Mouse (Mus musculus): ENCODE data around the gene Susd6. TPM values are rescaled to one million over a fixed set of nuclear protein-coding genes. Genes with fewer than 3 reads are reported as not detected.

The Susd6 gene
- total RNA-seq, 1 experiment, result 49.5 TPM

DNA sequence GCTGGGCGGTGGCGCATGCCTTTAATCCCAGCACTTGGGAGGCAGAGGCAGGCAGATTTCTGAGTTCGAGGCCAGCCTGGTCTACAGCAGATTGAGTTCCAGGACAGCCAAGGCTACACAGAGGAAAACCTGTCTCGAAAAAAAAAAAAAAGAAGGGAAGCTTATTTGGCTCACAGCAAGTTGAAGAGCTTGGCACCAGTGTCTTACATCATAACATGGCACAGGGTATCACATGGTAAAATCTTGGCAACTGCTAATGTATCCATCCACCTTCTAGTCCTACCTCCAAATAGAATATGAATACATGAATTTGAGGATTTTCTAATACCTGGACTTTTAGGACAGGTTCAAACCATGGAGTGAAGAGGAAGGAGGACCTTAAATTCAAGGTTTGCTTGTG lies 4.2 kb downstream of the Susd6 start:
- no peaks in the 10 kb centered on the region for H3K9me3 ChIP-seq (ENCODE audit: control insufficient read depth, insufficient read depth, low read depth, low read length)
- no peak overlapping the region for H3K27ac ChIP-seq (ENCODE audit: insufficient read depth, low read depth, low read length, poor library complexity, severe bottlenecking)
- H3K4me3 ChIP-seq (ENCODE audit: insufficient read depth in 1 of 2, low read depth in 1 of 2, low read length in 2 of 2, poor library complexity in 1 of 2, severe bottlenecking in 1 of 2), result no peak overlapping the region
- in situ Hi-C loops (cut with MboI; ENCODE audit: low sequenced_read_pairs in 2 of 2, unreplicated experiment in 2 of 2), result no loop called here
- H3K9ac ChIP-seq (ENCODE audit: insufficient read depth, low read depth, low read length, poor library complexity, severe bottlenecking), result no peak overlapping the region
- no peak for DNase-seq (ENCODE audit: low read depth, low spot score)
- H3K4me1 ChIP-seq (ENCODE audit: control insufficient read depth in 2 of 2, insufficient read depth in 2 of 2, low read length in 2 of 2, poor library complexity in 1 of 2), result peaks cover 2 to 5% of the 10 kb centered on the region in 2 experiments; a peak in 2 of 4 replicates
- no peak for TF ChIP-seq ZNF384 (IDR thresholded peaks at IDR 0.05; ENCODE audit: low read depth, low read length)
- no peak for TF ChIP-seq CHD2 (IDR thresholded peaks at IDR 0.05; ENCODE audit: low read depth, low read length)
- TF ChIP-seq ZC3H11A (IDR thresholded peaks at IDR 0.05; ENCODE audit: borderline replicate concordance, low read depth, low read length), result no peak
- no peak for TF ChIP-seq MAFK (IDR thresholded peaks at IDR 0.05; ENCODE audit: insufficient read depth, low read depth, low read length)
- TF ChIP-seq HCFC1 (IDR thresholded peaks at IDR 0.05; ENCODE audit: borderline replicate concordance, insufficient read depth, low read length), result no peak
- peaks cover 4% of the 10 kb centered on the region; the same call in 1 of the 2 replicates for H3K36me3 ChIP-seq (ENCODE audit: control insufficient read depth, insufficient read depth, low read length, poor library complexity, severe bottlenecking)

DNA sequence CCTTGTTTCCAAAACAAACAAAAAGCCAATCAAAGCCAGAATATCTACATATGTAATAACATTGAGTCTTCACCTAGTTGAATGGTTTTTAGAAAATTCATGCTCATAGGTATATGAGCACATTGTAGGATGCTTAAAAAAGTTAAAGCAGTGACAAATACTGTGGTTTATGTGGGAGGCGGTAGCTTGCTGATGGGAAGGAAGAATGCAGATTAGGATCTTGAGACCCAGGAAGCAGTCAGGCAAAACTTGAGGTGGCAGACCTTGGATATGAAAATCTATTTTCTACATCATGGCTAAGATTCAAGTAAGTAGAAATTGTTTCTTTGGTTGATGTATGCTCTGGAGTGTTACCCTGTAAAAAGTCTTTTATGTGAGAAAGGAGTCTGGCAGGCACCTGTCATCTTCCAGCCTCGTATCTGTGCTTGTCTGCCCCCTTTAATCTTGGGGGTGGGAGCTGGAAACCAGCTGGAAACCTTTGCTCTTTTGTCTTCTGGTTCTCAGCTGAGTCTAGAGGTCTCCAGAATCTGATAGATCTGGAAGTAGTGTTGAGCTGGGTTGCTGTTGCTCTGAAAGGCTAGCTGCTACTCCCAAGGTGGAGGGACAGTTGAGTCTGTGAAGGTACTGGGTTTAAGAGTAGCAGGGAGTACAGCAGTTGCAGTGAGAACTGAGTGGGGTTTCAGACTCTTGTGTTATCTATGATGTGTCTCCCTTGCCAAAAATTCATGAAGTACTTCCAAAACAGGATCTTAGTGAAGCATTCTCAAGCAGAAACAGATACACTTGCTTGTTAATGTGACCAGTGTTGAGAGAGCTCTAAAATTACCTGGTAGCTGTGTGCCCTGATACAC lies 4.8 kb downstream of the Susd6 start:
- Histone ChIP-seq H3K36me3 (ENCODE audit: control insufficient read depth, insufficient read depth, low read length, poor library complexity, severe bottlenecking) (peaks cover 4% of the 10 kb centered on the region; the same call in 1 of the 2 replicates), H3K9me3 (ENCODE audit: control insufficient read depth, insufficient read depth, low read depth, low read length) (no peaks in the 10 kb centered on the region), H3K9ac (ENCODE audit: insufficient read depth, low read depth, low read length, poor library complexity, severe bottlenecking) (no peak overlapping the region), H3K4me3 (ENCODE audit: insufficient read depth in 1 of 2, low read depth in 1 of 2, low read length in 2 of 2, poor library complexity in 1 of 2, severe bottlenecking in 1 of 2) (no peak overlapping the region), H3K27ac (ENCODE audit: insufficient read depth, low read depth, low read length, poor library complexity, severe bottlenecking) (no peak overlapping the region), H3K4me1 (ENCODE audit: control insufficient read depth in 2 of 2, insufficient read depth in 2 of 2, low read length in 2 of 2, poor library complexity in 1 of 2) (peaks cover 2 to 5% of the 10 kb centered on the region in 2 experiments; a peak in 2 of 4 replicates)
- TF ChIP-seq MAFK (IDR thresholded peaks at IDR 0.05; ENCODE audit: insufficient read depth, low read depth, low read length), result no peak
- TF ChIP-seq CHD2 (IDR thresholded peaks at IDR 0.05; ENCODE audit: low read depth, low read length), result no peak
- TF ChIP-seq ZC3H11A (IDR thresholded peaks at IDR 0.05; ENCODE audit: borderline replicate concordance, low read depth, low read length), result no peak
- TF ChIP-seq HCFC1 (IDR thresholded peaks at IDR 0.05; ENCODE audit: borderline replicate concordance, insufficient read depth, low read length), result no peak
- TF ChIP-seq ZNF384 (IDR thresholded peaks at IDR 0.05; ENCODE audit: low read depth, low read length), result no peak
- in situ Hi-C loops (cut with MboI; ENCODE audit: low sequenced_read_pairs in 2 of 2, unreplicated experiment in 2 of 2), result no loop called here
- DNase-seq (ENCODE audit: low read depth, low spot score), result no peak

- DNase-seq (ENCODE audit: low read depth, low spot score), result no peak
- Histone ChIP-seq H3K36me3 (ENCODE audit: control insufficient read depth, insufficient read depth, low read length, poor library complexity, severe bottlenecking) (no peaks in the 10 kb centered on the region), H3K9ac (ENCODE audit: insufficient read depth, low read depth, low read length, poor library complexity, severe bottlenecking) (no peak overlapping the region), H3K9me3 (ENCODE audit: control insufficient read depth, insufficient read depth, low read depth, low read length) (no peaks in the 10 kb centered on the region), H3K4me1 (ENCODE audit: control insufficient read depth in 2 of 2, insufficient read depth in 2 of 2, low read length in 2 of 2, poor library complexity in 1 of 2) (no peaks in the 10 kb centered on the region), H3K4me3 (ENCODE audit: insufficient read depth in 1 of 2, low read depth in 1 of 2, low read length in 2 of 2, poor library complexity in 1 of 2, severe bottlenecking in 1 of 2) (no peak overlapping the region), H3K27ac (ENCODE audit: insufficient read depth, low read depth, low read length, poor library complexity, severe bottlenecking) (no peak overlapping the region)
- TF ChIP-seq ZNF384 (IDR thresholded peaks at IDR 0.05; ENCODE audit: low read depth, low read length) (no peak), ZC3H11A (IDR thresholded peaks at IDR 0.05; ENCODE audit: borderline replicate concordance, low read depth, low read length) (no peak), CHD2 (IDR thresholded peaks at IDR 0.05; ENCODE audit: low read depth, low read length) (no peak), HCFC1 (IDR thresholded peaks at IDR 0.05; ENCODE audit: borderline replicate concordance, insufficient read depth, low read length) (no peak), MAFK (IDR thresholded peaks at IDR 0.05; ENCODE audit: insufficient read depth, low read depth, low read length) (no peak)
- in situ Hi-C loops (cut with MboI; ENCODE audit: low sequenced_read_pairs in 2 of 2, unreplicated experiment in 2 of 2), result no loop called here
These were observed 8.0 kb downstream of the Susd6 start for GRCm38 (mm10) chr12:80798271-80798670.

GRCm38 (mm10) chr12:80800156-80800555 lies 9.8 kb downstream of the Susd6 start:
- Histone ChIP-seq H3K36me3 (ENCODE audit: control insufficient read depth, insufficient read depth, low read length, poor library complexity, severe bottlenecking) (no peaks in the 10 kb centered on the region), H3K9me3 (ENCODE audit: control insufficient read depth, insufficient read depth, low read depth, low read length) (no peaks in the 10 kb centered on the region), H3K9ac (ENCODE audit: insufficient read depth, low read depth, low read length, poor library complexity, severe bottlenecking) (no peak overlapping the region), H3K4me1 (ENCODE audit: control insufficient read depth in 2 of 2, insufficient read depth in 2 of 2, low read length in 2 of 2, poor library complexity in 1 of 2) (no peaks in the 10 kb centered on the region), H3K27ac (ENCODE audit: insufficient read depth, low read depth, low read length, poor library complexity, severe bottlenecking) (no peak overlapping the region), H3K4me3 (ENCODE audit: insufficient read depth in 1 of 2, low read depth in 1 of 2, low read length in 2 of 2, poor library complexity in 1 of 2, severe bottlenecking in 1 of 2) (no peak overlapping the region)
- in situ Hi-C loops (cut with MboI; ENCODE audit: low sequenced_read_pairs in 2 of 2, unreplicated experiment in 2 of 2), result no loop called here
- DNase-seq (ENCODE audit: low read depth, low spot score), result no peak
- TF ChIP-seq ZNF384 (IDR thresholded peaks at IDR 0.05; ENCODE audit: low read depth, low read length) (no peak), HCFC1 (IDR thresholded peaks at IDR 0.05; ENCODE audit: borderline replicate concordance, insufficient read depth, low read length) (no peak), ZC3H11A (IDR thresholded peaks at IDR 0.05; ENCODE audit: borderline replicate concordance, low read depth, low read length) (no peak), MAFK (IDR thresholded peaks at IDR 0.05; ENCODE audit: insufficient read depth, low read depth, low read length) (no peak), CHD2 (IDR thresholded peaks at IDR 0.05; ENCODE audit: low read depth, low read length) (no peak)
